Mouse (Mus musculus): ENCODE measurements around the gene Tlk2. TPM values are rescaled to one million over a fixed set of nuclear protein-coding genes. Genes with fewer than 3 reads are reported as not detected.

Gene Tlk2
- polyA plus RNA-seq, 1 experiment from 2014 or later: 22.5 TPM

DNA sequence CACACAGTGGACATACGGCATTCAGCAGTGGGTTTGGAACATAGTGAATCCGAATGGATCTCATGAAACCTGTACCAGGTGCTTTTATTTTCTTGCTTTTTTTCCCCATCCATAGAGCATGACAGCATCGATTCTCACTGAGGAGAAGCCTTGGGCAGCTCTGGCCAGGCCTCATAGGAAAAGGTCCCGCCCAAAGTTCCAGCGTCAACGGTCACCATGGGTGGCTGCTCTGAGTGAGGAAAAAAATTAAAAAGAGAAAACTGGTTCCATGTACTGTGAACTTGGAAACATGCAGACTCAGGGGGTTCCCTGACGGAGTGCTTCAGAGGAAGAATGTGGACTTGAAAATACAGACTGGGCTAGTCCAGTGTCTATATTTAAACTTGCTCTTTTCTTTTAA lies 102.7 kb downstream of the Tlk2 start:
- Histone ChIP-seq H3K36me3 (peaks cover 76% of the 10 kb centered on the region), H3K27me3 (no peaks in the 10 kb centered on the region), H3K9me3 (no peaks in the 10 kb centered on the region), H3K9ac (no peak overlapping the region), H3K4me2 (no peak overlapping the region), H3K4me1 (replicated peaks) (no peaks in the 10 kb centered on the region), H3K4me3 (no peak overlapping the region), H3K27ac (replicated peaks) (no peak overlapping the region)
- ATAC-seq (ENCODE audit: low read depth): no peak
- 86% methylated on average over 7 of the region's 7 CpGs for WGBS

DNA sequence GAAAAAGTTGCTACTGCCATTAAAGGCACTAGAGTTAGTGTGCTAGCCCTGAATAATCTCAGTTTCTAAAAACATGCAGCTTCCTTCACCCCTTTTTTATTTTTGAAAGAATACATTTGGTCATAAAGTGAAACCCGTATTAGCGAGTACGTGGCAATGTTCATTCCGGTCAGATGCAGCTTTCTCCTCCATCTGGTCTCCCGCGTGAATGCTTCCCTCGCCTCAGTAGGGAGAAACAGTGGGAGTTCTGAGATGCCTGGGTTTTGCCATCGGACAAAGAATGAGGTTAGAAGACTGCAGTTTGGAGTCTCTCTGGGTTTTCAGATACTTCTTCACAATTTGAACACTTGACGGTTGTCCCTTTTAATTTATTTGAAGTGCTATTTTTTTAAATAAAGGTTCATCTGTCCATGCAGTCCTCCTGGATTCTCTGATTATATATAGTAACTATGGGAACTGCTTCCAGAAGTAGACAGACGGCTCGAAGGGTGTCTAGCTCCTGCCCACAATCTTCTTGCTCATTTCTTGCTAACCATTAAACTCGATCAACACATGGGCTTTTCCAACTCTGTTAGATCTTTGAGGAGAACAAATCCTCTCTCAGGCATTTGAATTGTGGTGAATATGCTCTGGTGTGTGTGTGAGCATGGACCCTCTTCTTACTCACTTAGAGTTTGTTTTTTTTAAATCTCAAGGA lies 103.3 kb downstream of the Tlk2 start:
- Histone ChIP-seq H3K4me2 (no peak overlapping the region), H3K27me3 (no peaks in the 10 kb centered on the region), H3K4me1 (replicated peaks) (no peaks in the 10 kb centered on the region), H3K9ac (no peak overlapping the region), H3K9me3 (no peaks in the 10 kb centered on the region), H3K36me3 (peaks cover 76% of the 10 kb centered on the region), H3K27ac (replicated peaks) (no peak overlapping the region), H3K4me3 (no peak overlapping the region)
- ATAC-seq (ENCODE audit: low read depth): no peak
- WGBS: 82% methylated on average over 12 of the region's 12 CpGs

- Histone ChIP-seq H3K4me1 (replicated peaks) (no peaks in the 10 kb centered on the region), H3K4me2 (no peak overlapping the region), H3K27ac (replicated peaks) (no peak overlapping the region), H3K9me3 (no peaks in the 10 kb centered on the region), H3K27me3 (no peaks in the 10 kb centered on the region), H3K9ac (no peak overlapping the region), H3K36me3 (peaks cover 76% of the 10 kb centered on the region), H3K4me3 (no peak overlapping the region)
- ATAC-seq (ENCODE audit: low read depth): no peak
- 68% methylated on average over 2 of the region's 2 CpGs for WGBS
Measured at GRCm38 (mm10) chr11:105282460-105282859, 103.9 kb downstream of the Tlk2 start.

DNA sequence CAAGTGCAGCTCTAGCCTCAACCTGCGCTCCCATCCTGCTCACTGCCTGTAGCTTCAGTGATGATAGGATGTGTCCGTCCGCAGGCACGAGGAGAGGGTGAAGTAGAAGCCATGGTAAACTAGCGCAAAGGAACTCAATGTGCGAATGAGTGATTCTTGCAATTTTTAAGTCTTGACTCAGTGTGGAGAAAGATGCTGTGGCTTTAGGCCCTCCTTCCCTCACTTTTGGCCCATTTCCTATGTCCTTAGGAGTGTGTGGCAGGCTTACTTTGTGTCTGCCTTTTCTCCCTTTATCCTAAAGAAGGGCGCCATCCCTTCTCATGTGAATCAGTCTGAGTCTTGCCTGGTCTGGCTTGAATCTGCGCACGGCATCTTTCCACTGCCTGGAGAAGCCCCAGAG lies 104.4 kb downstream of the Tlk2 start:
- 93% methylated on average over 9 of the region's 9 CpGs for WGBS
- Histone ChIP-seq H3K4me1 (replicated peaks) (no peaks in the 10 kb centered on the region), H3K4me3 (no peak overlapping the region), H3K9ac (no peak overlapping the region), H3K27me3 (no peaks in the 10 kb centered on the region), H3K36me3 (peaks cover 79% of the 10 kb centered on the region), H3K27ac (replicated peaks) (no peak overlapping the region), H3K4me2 (no peak overlapping the region), H3K9me3 (no peaks in the 10 kb centered on the region)
- no peak for ATAC-seq (ENCODE audit: low read depth)

- Histone ChIP-seq H3K36me3 (peaks cover 66% of the 10 kb centered on the region), H3K9me3 (no peaks in the 10 kb centered on the region), H3K4me3 (no peak overlapping the region), H3K27me3 (peaks cover 3% of the 10 kb centered on the region), H3K27ac (replicated peaks) (no peak overlapping the region), H3K4me1 (replicated peaks) (0 out of 2 replicates have a peak, but pooled peaks cover under 1% of the 10 kb centered on the region), H3K4me2 (no peak overlapping the region), H3K9ac (no peak overlapping the region)
- no peak for ATAC-seq (ENCODE audit: low read depth)
- WGBS: 51% methylated on average over 3 of the region's 3 CpGs
Measured at GRCm38 (mm10) chr11:105285720-105286119, 107.1 kb downstream of the Tlk2 start.

- H3K4me3 ChIP-seq: no peak overlapping the region
- peaks cover 15% of the 10 kb centered on the region for H3K27me3 ChIP-seq
- no peak overlapping the region for H3K27ac ChIP-seq (replicated peaks)
- peaks cover 37% of the 10 kb centered on the region for H3K36me3 ChIP-seq
- no peaks in the 10 kb centered on the region for H3K9me3 ChIP-seq
- WGBS: 81% methylated on average over 3 of the region's 3 CpGs
- H3K9ac ChIP-seq: no peak overlapping the region
- ATAC-seq (ENCODE audit: low read depth): no peak
- H3K4me2 ChIP-seq: no peak overlapping the region
- H3K4me1 ChIP-seq (replicated peaks): peaks cover 37% of the 10 kb centered on the region
Measured at GRCm38 (mm10) chr11:105289403-105289802, 110.8 kb downstream of the Tlk2 start.

DNA sequence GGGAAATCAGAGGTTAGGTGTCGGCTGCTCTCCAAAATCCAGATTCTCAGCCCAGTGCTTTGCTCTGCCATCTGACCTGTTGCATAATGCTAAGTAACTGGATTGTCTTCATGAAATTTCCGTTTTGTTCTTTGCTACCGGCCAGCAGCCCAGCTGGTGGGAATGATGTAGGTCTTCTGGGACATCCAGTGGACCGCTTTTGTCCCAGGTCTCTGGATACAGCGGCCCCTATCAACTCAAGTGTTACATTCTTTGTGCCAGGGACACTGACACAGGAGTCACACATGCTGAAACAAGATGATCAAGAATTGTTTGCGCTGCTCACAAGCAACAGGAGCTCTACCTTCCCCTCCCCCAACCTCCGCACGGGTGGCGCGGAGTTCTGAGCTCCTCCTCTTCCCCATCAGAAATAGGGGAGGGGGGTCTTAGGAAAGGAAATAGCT lies 113.1 kb downstream of the Tlk2 start:
- Histone ChIP-seq H3K4me3 (peak overlapping the region; percentile 54), H3K27ac (replicated peaks) (peak overlapping the region; percentile 71), H3K36me3 (peaks cover 17% of the 10 kb centered on the region), H3K27me3 (peaks cover 15% of the 10 kb centered on the region), H3K9me3 (no peaks in the 10 kb centered on the region), H3K4me2 (peak overlapping the region; percentile 99), H3K9ac (peak overlapping the region; percentile 76), H3K4me1 (replicated peaks) (peaks cover 39% of the 10 kb centered on the region)
- ATAC-seq (ENCODE audit: low read depth): no peak
- 3% methylated on average over 10 of the region's 10 CpGs for whole genome bisulfite sequencing

GRCm38 (mm10) chr11:105292124-105293071 lies 113.8 kb downstream of the Tlk2 start, which contains the start of gene Mrc2:
TSS of gene Mrc2 (plus strand) at chr11:105292643.
- H3K9me3 ChIP-seq: no peaks in the 10 kb centered on the region
- peak within 1 kb of the TSS; percentile 76 for H3K9ac ChIP-seq
- peak within 1 kb of the TSS; percentile 71 for H3K27ac ChIP-seq (replicated peaks)
- H3K27me3 ChIP-seq: peaks cover 15% of the 10 kb centered on the region
- peak within 1 kb of the TSS; percentile 54 for H3K4me3 ChIP-seq
- peaks cover 39% of the 10 kb centered on the region for H3K4me1 ChIP-seq (replicated peaks)
- WGBS: 2% methylated on average over 64 of the region's 75 CpGs
- H3K4me2 ChIP-seq: peak within 1 kb of the TSS; percentile 99
- H3K36me3 ChIP-seq: peaks cover 11% of the 10 kb centered on the region
- ATAC-seq (ENCODE audit: low read depth): peak; percentile 57

DNA sequence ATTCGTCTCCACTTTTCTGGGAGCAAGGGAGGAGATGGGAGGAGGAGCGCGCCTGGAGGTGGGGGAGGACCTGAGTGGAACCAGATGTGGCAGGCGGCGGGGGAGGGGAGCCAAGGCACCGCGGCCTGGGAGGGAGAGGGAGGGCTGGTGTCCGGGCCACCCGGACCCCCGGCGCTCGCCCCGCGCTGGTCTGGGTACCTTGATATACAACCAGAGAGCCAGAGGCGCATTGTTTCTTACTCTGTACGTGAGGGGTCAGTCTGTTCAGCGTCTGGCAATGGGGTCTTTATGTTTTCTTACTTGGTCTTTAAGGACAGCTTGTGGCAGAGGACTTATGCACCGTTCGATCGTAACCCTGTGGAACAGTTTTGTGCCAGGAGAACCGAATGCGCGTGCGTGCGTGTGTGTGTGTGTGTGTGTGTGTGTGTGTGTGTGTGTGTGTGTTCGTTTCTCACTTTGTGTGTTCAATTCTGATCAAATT lies 114.5 kb downstream of the Tlk2 start:
- peak overlapping the region; percentile 76 for H3K9ac ChIP-seq

GRCm38 (mm10) chr11:105293901-105294494 lies 115.4 kb downstream of the Tlk2 start:
- H3K27me3 ChIP-seq: peaks cover 15% of the 10 kb centered on the region
- peak overlapping the region; percentile 99 for H3K4me2 ChIP-seq
- peak overlapping the region; percentile 58 for H3K9ac ChIP-seq
- peaks cover 39% of the 10 kb centered on the region for H3K4me1 ChIP-seq (replicated peaks)
- H3K9me3 ChIP-seq: no peaks in the 10 kb centered on the region
- 5% methylated on average over 9 of the region's 9 CpGs for WGBS
- H3K27ac ChIP-seq (replicated peaks): 0 out of 2 replicates have a peak overlapping the region, but pooled peaks have one; percentile 10
- peak overlapping the region; percentile 54 for H3K4me3 ChIP-seq
- ATAC-seq (ENCODE audit: low read depth): 0 out of 2 replicates have a peak, but pooled peaks have one; percentile 28
- H3K36me3 ChIP-seq: peaks cover 12% of the 10 kb centered on the region; the same call in 1 of the 2 replicates

More for the DNA sequence above, 114.5 kb downstream of the Tlk2 start:
- H3K27me3 ChIP-seq: peaks cover 15% of the 10 kb centered on the region
- peaks cover 11% of the 10 kb centered on the region for H3K36me3 ChIP-seq
- H3K4me1 ChIP-seq (replicated peaks): peaks cover 39% of the 10 kb centered on the region
- H3K9me3 ChIP-seq: no peaks in the 10 kb centered on the region
- H3K4me2 ChIP-seq: peak overlapping the region; percentile 99
- under 1% methylated on average over 25 of the region's 26 CpGs for WGBS
- peak overlapping the region; percentile 54 for H3K4me3 ChIP-seq
- peak; percentile 17 for ATAC-seq (ENCODE audit: low read depth)
- H3K27ac ChIP-seq (replicated peaks): peak overlapping the region; percentile 49; the same call in 1 of the 2 replicates

GRCm38 (mm10) chr11:105296084-105296483 lies 117.5 kb downstream of the Tlk2 start:
- WGBS: 87% methylated on average over 10 of the region's 10 CpGs
- no peak overlapping the region for H3K9ac ChIP-seq

More at GRCm38 (mm10) chr11:105296084-105296483, 117.5 kb downstream of the Tlk2 start:
- Histone ChIP-seq H3K27ac (replicated peaks) (no peak overlapping the region), H3K27me3 (peaks cover 9% of the 10 kb centered on the region), H3K9me3 (no peaks in the 10 kb centered on the region), H3K36me3 (peaks cover 12% of the 10 kb centered on the region; the same call in 1 of the 2 replicates), H3K4me1 (replicated peaks) (peaks cover 36% of the 10 kb centered on the region), H3K4me3 (no peak overlapping the region), H3K4me2 (no peak overlapping the region)
- ATAC-seq (ENCODE audit: low read depth): no peak

All from neural tube, embryonic 13.5 days (tissue).